Mouse (Mus musculus) stomach, postnatal 0 days (tissue): Measurements from ENCODE around the gene Zfp605.

ENCODE experiments used
- CTCF ChIP-seq: IDR thresholded peaks from 2 replicates; pipeline ENCODE4 v1.5.1; 2016; ENCODE audit warnings: antibody characterized with exemption, low read depth, mild to moderate bottlenecking, moderate library complexity
- EP300 ChIP-seq: optimal IDR thresholded peaks from 2 replicates; pipeline ENCODE3; 2016; ENCODE audit warnings: antibody characterized with exemption

DNA sequence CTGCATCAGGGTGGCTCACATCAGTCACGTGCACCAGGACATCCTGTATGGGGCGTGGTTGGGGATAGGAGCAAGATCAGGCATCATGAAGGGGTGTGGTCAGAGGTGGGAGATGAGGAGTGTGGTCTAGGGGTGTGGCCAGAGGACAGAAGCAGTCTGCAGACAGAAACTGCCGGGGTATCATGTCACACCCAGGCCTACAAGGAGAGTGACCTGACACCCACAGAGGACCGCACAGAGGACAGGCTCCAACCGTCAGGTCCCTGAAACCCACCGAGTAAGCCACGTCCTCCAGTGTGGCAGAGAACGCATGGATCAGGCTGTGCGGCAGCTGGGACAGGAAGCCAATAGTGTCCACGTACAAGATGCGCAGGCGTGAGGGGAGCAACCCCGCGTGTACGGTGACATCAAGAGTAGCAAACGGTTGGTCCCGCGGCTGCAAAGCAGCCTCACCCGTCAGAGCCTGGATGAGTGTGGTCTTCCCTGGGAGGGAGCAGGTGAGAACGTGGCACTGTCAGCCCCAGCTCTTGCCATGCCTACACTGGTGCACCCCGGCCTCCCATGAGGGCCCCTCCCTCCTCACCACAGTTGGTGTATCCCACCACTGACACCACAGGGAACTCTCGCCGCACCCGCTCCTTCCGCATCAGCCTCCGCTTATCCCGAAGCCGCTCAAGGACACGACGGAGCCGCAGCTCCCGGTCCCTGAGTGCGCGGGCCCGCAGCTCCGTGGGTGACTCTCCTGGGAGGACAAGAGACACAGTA, 5.1 kb upstream of the Zfp605 start:
- TF ChIP-seq EP300 (no peak), CTCF (no peak)
